Mouse (Mus musculus): Measurements from ENCODE around the gene Nlgn2.

Gene Nlgn2

GRCm38 (mm10) chr11:69837604-69837951 is at the start of gene Nlgn2:
TSS of gene Nlgn2 (minus strand) at chr11:69837784.
- DNase-seq: no peak

GRCm38 (mm10) chr11:69886907-69887635 is 49.5 kb upstream of the Nlgn2 start:
- no peak for DNase-seq

GRCm38 (mm10) chr11:69884663-69885062 is 47.1 kb upstream of the Nlgn2 start:
- DNase-seq: no peak

- DNase-seq: no peak
These were observed 46.7 kb upstream of the Nlgn2 start for GRCm38 (mm10) chr11:69884240-69884639.

DNA sequence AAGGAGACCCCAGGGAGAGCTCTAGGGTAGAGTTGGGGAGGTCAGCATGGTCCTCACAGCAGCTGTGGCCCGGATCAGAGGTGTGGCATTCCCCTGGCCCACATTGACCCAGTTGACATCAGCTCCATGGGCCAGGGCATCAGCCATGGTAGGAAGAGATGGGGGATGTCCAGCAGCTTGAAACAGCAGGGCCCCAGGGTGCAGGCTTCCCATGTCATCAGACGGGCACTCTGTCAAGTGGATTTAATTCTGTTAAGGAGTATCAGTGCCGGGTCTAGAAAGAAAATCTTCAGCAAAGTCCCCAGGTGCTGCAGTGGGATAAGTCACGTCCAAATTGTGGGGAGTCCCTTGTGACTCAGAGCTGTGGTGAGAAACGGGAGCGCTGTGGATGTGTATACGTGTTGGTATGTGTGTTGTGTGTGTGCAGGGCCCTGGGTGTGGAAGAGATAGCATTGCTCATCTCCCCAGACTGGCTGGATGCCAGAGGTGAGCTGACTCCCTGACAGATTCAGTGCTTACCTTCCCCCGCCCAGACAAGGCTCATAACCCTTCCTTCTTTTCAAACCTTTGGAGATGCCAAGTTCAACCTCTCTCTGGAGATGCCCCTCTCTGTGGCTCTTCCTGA is 46.1 kb upstream of the Nlgn2 start:
- DNase-seq: no peak

- peak in 1 of 2 experiments; percentile 63 for DNase-seq
These were observed 45.5 kb upstream of the Nlgn2 start for GRCm38 (mm10) chr11:69883066-69883465.

DNA sequence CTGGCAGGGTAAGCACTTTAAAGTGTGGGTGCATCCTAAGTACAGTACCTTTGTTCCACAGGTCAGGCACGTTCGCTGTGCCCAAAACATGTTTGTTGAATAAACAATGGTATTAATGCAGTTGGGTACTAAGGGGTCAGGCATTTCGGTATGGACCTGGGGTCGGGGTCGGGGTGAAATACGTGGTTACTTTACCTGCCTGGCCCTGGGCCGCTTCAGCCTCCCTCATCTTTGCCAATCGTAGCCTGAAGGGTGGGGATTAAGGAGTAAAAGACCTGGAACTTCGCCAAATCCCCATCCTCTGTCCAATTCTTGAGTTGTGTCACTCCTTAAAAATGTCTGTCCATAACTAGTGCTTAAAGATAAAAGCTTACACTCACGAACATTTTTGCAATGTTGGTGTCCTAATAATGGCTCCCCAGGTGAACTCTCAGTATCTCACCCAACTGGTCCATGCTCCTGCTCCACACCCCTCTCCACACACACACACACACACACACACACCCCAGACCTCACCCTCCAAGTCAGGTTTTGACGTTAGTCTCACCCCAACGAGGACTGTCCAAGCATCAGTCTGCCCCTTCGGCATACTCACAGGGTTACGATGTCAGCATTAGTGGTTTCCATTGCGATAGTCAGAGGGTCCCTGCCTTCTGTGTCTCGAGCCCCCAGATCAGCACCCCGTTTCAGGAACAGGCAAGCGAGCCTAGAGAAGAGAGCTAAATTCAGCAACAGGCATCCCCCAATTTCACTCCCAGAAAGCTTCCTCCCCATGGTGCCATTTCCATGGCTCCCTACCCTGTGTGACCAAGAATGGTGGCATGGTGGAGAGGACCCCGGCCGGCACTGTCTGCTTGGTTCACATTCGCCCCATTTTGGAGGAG is 44.4 kb upstream of the Nlgn2 start:
- no peak for DNase-seq

GRCm38 (mm10) chr11:69880853-69881603 is 43.4 kb upstream of the Nlgn2 start, which contains the start of gene Kctd11:
TSS of gene Kctd11 (minus strand) at chr11:69881406.
- peak; percentile 80 to 81 for DNase-seq

- DNase-seq: peak in 1 of 2 experiments; percentile 79
These were observed 42.9 kb upstream of the Nlgn2 start for GRCm38 (mm10) chr11:69880506-69880852.

DNA sequence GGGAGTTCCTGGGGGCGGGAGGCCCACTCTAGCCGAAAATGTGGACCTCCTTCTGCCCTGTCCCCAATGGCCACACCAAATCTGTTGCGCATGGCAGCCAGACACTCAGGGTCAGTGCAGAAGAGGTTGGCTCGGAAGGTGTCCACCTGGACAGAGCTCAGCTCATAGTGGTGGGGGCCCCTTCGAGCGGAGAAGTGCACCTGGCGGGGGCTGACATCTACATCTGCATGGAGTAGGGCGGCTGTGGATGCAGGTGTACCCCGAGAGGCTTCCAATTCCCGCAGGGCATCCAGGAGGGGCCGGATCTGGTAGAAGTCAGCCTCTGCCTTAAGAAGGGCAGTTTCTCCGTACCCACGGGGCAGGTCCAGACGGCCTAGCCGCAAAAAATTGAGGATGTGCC is 42.1 kb upstream of the Nlgn2 start:
- DNase-seq: no peak

DNA sequence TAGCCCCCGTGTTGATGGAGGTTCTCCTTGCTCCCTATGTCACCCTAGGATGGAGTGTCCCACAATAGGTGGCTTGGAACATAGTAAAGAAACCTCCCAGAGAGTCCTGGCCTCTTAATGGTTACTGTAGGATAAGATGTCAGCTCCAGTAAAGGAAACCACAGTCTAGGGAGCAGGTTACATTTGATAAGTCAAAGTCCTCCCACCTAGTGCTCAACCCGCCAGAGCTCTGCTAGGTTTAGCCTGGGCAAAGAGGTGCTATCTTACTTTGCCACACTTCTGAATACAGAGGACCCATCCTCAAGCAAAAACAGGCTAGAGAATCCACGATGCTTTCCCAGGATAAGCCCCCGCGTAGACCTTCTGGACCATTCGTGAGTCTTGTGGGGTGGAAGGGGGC is 41.4 kb upstream of the Nlgn2 start:
- DNase-seq: no peak

DNA sequence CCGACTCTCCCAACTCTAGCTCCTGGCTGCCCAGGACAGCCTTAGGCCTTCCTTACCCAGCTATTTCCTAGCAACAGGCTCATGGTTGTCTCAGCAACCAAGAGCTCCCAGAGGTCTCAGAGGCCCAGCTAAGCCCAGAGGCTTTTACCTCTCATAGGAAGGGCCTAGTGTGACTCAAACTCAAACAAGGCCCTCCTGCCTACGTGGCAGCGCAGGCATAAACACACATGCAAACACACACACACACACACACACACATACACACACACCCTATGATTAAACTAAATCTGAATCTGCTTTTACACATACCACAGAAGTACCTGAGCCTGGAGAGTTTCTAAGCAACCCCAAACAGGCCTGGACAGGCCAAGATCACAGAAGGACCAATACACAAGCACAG is 40.8 kb upstream of the Nlgn2 start:
- no peak for DNase-seq

DNA sequence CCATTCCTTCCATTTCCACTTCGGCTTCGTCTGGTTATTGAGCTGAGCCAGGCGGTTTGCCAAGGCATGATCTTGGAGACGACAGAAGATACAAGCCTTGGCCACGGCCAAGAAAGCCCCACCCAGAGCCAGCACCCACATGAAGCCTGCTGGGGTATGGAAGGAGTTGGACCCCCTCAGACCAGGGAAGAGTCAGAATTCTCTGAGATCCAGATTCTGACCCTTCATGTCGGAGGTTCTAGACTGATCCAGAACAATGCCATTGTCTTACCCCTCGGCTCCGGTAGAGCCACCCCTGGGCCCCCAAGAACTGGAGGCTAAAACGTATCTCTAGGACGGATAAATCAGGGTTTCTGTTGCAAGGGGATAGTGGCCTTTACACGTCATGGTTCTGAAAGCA is 40.3 kb upstream of the Nlgn2 start, which contains the start of gene Tmem95:
TSS of gene Tmem95 (minus strand) at position 141 of the 400 bp plus-strand sequence.
- DNase-seq: no peak

DNA sequence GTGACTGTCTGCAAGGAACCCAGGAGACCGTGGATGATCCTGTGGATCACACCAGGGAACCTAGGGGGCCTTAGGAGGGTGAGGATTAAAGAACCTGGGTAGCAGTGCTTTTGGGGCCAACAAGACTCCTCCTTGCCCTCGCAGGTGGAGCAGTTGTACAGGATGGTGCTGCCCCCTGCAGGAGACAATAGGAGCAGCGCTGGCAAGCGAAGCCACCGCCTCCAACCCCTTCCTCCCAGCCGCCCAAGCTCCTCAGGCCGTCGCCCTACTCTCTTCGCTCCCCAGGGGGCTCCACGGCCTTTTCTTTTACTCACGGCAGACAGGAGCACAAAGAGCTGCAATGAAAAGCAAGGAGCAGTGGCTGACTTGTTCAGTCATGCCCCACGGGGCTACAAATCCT is 39.3 kb upstream of the Nlgn2 start:
- DNase-seq: peak; percentile 66 to 84

- no peak for DNase-seq
These were observed 38.6 kb upstream of the Nlgn2 start for GRCm38 (mm10) chr11:69876186-69876585.

- no peak for DNase-seq
These were observed 34.9 kb upstream of the Nlgn2 start for GRCm38 (mm10) chr11:69872451-69872850.

GRCm38 (mm10) chr11:69871822-69872221 is 34.2 kb upstream of the Nlgn2 start:
- no peak for DNase-seq

DNA sequence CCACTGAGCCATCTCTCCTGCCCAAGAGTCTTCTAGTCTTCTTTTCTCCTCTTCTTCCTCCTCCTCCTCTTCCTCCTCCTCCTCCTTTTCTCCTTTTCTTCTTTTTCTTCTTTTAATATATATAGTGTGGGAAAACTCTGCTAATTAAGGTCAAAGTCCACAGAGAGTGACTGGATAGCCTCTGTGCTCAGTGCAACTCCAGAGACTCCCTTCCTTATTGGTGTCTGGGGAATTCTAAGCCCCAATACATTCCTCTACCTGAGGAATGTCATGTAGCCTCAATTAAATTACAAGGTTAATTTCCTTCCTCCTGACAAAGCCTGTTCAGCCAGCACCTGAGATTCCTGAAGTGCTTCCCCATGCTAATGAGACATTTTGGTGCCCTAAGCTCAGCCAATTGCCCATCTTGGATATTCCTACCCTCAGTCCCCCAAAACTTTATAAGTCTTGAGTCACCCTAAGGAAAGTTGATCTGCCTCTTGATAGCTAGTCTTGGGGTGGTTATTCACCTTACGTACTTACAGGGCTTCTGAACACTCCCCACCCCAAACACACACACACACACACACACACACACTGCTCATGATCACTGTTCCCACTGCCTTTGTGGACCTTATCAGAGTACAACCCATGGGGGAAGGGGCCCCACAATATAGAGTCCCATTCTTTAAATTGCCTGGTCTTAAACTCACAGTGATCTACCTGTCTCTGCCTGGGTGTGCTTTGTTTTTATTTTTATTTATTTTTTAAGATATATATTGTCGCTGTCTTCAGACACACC is 32.9 kb upstream of the Nlgn2 start:
- no peak for DNase-seq

DNA sequence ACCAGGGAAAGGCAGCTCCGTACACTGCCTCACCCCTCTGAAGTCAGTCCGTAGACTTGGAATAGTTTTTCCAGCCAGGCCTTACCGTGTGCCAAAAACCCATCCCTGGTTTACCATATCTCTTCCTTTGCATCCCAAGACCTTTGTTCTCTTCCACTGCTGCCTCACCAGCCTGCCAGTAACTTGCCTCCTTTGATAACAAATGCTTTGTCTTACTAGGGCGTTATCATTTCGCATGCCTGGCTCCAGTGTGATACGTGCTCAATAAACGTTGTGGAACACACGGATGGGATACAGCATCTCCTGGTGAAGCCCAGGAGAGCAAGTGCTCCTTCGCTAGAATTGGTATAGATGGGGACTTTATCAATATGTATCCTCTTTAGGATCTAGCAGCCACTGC is 29.8 kb upstream of the Nlgn2 start:
- no peak for DNase-seq

DNA sequence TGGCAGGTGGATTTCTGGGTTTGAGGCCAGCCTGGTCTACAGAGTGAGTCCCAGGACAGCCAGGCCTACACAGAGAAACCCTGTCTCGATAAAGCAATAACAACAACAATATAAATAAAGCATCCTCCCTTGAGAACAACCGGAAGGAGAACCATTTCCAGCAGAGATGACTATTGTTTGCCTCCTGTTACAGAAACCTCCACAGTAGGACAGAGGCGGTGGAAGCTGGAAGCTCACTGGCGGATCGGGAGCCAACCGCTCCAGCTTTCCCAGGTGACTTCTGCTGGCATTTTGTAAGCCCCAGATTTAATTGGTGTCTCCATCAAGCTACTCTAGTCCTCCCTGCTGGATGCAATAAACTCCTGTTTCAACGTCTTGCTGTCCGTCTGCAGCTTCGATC is 28.0 kb upstream of the Nlgn2 start:
- DNase-seq: no peak

DNA sequence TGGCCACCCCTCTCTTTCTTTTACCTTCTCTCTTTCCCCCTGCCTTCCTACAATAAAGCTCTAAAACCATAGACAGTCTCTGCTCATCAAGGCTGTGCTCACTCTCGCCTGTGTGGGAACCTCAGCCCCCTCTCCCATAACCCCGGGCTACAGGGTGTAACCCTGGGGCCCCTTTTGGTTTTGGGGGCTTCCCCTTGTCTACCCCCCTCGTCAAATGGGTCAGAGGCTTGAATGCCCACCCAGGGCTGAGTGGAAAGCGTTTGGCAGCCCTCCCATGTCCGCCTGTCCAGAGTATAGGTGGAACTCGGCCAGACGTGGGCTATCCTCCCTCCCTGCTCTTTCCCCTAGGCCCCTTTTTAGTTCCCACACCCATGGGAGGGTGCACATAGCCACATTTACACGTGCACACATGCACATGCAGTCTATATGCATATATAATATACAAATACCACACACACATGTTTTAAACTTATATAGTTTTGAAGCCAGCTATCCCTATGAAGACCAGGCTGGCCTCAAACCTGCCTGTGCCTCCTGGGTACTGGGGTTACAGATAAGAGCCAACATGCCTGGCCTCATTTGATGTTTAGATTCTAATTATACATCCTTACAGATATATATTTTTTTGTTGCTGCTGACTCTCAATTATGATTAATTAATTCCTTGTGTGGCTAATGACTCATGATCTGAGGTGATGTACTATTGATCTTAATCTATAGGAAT is 26.7 kb upstream of the Nlgn2 start:
- DNase-seq: no peak

Data from spleen, adult 18-20 months (tissue).